Mouse (Mus musculus) kidney, embryonic 16.5 days (tissue): ENCODE measurements at regions not wholly inside any gene's neighbourhood (a gene's known extent, or its start where the extent isn't known, plus 50 kb on each side); places are given as distances from the start of the nearest gene placed in this dataset.
"Not testable (repeated sequence)": the region's sequence is repeated elsewhere in the genome, so short reads cannot be mapped to it uniquely, and the experiment has no call there.

Experiments
- ATAC-seq: fragments of 200-750 bp; cut with Nextera tagmentation; 2 replicates; pipeline ENCODE4 v1.8.0; 2017; ENCODE audit warnings: moderate TSS enrichment; ENCODE audit not compliant: low FRiP score, low TSS enrichment
- H3K27ac ChIP-seq: fragments of 300-500 bp; sonication (generic); 2 replicates; pipeline ENCODE4 v1.5.1; 2014; ENCODE audit warnings: low read length
- H3K27me3 ChIP-seq: fragments of 300-500 bp; sonication (generic); 2 replicates; pipeline ENCODE4 v1.6.1; 2014; ENCODE audit warnings: low read length, control low read depth, mixed read lengths; ENCODE audit not compliant: insufficient read depth
- H3K36me3 ChIP-seq: fragments of 300-500 bp; sonication (generic); 2 replicates; pipeline ENCODE4 v1.6.1; 2014; ENCODE audit warnings: low read length, control low read depth, mixed read lengths; ENCODE audit not compliant: insufficient read depth
- H3K4me1 ChIP-seq: fragments of 300-500 bp; sonication (generic); 2 replicates; pipeline ENCODE4 v1.6.1; 2014; ENCODE audit warnings: low read length, control low read depth, mixed read lengths; ENCODE audit not compliant: insufficient read depth
- H3K4me2 ChIP-seq: fragments of 300-500 bp; sonication (generic); replicated peaks from 2 replicates; pipeline ENCODE4 v1.6.1; 2014; ENCODE audit warnings: low read depth, low read length
- H3K4me3 ChIP-seq: fragments of 300-500 bp; sonication (generic); 2 replicates; pipeline ENCODE4 v1.5.1; 2014; ENCODE audit warnings: mild to moderate bottlenecking, low read length
- H3K9ac ChIP-seq: fragments of 300-500 bp; sonication (generic); replicated peaks from 2 replicates; pipeline ENCODE4 v1.6.1; 2014; ENCODE audit warnings: low read length
- H3K9me3 ChIP-seq: fragments of 300-500 bp; sonication (generic); 2 replicates; pipeline ENCODE4 v1.6.1; 2016; ENCODE audit warnings: low read length, control low read depth
- WGBS: fragments of 180-500 bp; shearing (Covaris S2); extraction: QIAGEN DNeasy Blood & Tissue Kit; methylation state at CpG from one replicate; pipeline ENCODE4 v1.1.7; 2014; 5-methylcytosine and 5-hydroxymethylcytosine counted together

- Histone ChIP-seq H3K9me3 (no peaks in the 10 kb centered on the region), H3K27ac (no peak overlapping the region), H3K36me3 (no peaks in the 10 kb centered on the region), H3K4me2 (peak overlapping the region; percentile 42), H3K9ac (no peak overlapping the region), H3K4me1 (peaks cover 4% of the 10 kb centered on the region; the same call in 1 of the 2 replicates), H3K27me3 (no peaks in the 10 kb centered on the region), H3K4me3 (no peak overlapping the region)
- 22% methylated on average over 9 of the region's 11 CpGs for WGBS
- ATAC-seq = peak; percentile 83
Observed at GRCm38 (mm10) chr16:55758707-55759067, 80.0 kb downstream of the Nfkbiz start.

DNA sequence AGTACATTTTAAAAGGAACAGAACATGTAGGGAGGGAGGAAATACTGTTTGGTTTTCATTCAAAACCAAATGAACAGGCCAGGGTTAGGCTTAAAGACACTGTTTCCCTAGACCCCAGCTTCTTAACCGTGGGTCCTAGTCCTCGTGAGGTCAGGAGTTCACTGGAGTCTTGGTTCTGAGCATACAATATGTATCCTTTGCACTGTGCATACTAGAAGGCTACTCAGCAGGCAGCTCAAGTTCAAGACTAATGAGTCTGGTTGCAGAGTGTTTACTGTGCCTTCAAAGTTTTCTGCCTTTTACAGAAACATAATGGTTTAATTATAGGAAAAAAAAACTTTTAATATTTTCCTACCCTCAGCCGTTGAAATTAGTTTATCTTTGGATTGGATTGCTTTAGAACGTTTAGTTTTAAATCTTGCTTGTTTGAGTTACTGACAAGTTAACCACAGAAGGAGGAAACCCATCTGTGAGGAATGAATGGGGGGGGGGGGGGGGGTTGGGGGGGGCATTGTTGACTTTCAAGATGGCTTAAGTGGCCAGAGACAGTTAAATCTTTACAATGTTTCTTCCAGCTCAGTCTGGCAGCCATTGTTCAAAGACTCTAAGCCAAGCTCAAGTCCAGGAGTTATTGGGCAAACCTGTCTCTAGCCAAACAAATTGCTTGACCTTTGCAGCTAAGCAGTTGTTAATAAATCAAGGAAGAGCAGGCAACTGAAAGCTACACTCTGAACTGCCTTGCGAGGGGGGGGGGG is 80.6 kb downstream of the Nfkbiz start:
- no peaks in the 10 kb centered on the region for H3K9me3 ChIP-seq
- no peak overlapping the region for H3K27ac ChIP-seq
- H3K4me2 ChIP-seq = peak overlapping the region; percentile 42
- no peaks in the 10 kb centered on the region for H3K27me3 ChIP-seq
- no peaks in the 10 kb centered on the region for H3K36me3 ChIP-seq
- H3K4me3 ChIP-seq = no peak overlapping the region
- WGBS = 14% methylated on average over 4 of the region's 5 CpGs
- peak; percentile 61 for ATAC-seq
- peaks cover 4% of the 10 kb centered on the region; the same call in 1 of the 2 replicates for H3K4me1 ChIP-seq
- no peak overlapping the region for H3K9ac ChIP-seq

DNA sequence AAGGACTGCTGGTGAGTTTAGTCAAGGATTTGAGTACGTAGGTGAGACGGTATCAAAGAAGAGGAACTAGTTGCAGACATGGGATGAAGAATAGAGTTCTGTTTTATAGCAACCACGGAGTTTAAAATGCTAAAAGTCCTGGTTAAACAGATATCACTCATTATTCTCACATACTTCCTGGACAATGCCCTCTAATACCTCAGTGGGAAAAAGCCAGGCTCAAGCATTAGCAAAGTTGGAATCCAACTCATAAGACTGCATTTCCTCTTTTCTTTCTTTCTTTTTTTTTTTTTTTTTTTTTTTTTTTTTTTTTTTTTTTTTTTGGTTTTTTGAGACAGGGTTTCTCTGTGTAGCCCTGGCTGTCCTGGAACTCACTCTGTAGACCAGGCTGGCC is 81.3 kb downstream of the Nfkbiz start:
- not testable (repeated sequence) for H3K9ac ChIP-seq, H3K9me3 ChIP-seq, H3K4me1 ChIP-seq, H3K27ac ChIP-seq, ATAC-seq, H3K27me3 ChIP-seq, H3K4me2 ChIP-seq, H3K36me3 ChIP-seq, H3K4me3 ChIP-seq
- WGBS = 89% methylated on average over 3 of the region's 3 CpGs

DNA sequence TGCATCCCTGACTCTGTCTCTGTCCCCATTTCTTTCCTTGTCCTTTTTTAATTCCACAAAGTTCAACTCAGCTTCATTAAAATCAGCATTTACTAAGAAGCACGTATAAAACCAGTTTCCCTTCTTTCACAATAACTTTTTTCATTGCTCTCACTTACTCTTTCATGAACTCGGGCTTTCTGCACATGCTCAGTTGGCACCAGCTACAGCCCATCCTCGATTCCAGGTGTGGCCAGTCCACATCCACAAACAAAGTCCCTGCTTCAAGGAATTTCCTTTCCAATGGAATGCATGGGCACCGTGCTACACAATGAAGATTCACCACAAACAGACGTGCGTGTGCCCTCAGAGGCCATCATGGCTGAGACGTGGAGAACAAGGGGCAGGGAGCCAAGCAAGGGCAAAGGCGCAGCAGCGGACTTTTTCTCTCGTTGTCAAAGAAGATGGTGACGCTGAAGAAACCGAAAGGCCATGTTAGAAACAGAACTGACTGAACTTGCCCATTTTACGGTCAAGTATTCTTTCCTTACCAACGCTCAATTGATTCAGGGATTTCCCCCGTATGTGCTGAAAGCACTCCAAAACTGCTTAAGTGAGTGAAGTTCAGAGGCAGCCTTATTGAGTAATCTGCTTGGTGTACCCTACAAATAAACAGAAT is 81.8 kb downstream of the Nfkbiz start:
- no peak overlapping the region for H3K9ac ChIP-seq
- 92% methylated on average over 15 of the region's 15 CpGs for WGBS
- no peaks in the 10 kb centered on the region for H3K27me3 ChIP-seq
- H3K9me3 ChIP-seq = no peaks in the 10 kb centered on the region
- ATAC-seq = no peak
- H3K36me3 ChIP-seq = no peaks in the 10 kb centered on the region
- peaks cover 4% of the 10 kb centered on the region; the same call in 1 of the 2 replicates for H3K4me1 ChIP-seq
- no peak overlapping the region for H3K4me3 ChIP-seq
- no peak overlapping the region for H3K27ac ChIP-seq
- no peak overlapping the region for H3K4me2 ChIP-seq

DNA sequence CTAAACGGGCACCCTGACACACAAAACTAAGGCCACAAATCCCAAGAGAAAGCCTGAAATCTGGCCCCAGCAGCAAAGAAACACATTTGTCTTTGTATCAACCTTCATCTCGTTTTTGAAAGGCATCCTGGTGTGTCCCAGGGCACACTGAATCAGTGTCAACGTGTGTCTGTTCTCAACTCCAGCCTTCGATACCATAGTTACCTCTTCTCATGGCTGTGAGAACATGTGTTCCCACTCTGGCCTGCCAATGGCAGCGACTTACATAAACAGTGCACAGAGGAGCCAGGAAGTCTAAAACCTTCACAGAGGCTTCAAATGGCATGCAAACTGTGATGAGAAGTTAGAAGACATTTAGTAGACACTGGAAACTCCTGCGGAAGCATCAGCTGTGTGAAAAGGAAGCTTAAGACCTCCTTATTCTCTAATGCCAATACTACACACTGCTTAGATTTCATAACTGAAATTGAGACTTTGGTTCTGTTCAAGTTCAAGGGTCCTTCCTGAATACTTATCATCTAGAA is 83.3 kb downstream of the Nfkbiz start:
- H3K9me3 ChIP-seq = no peaks in the 10 kb centered on the region
- H3K36me3 ChIP-seq = no peaks in the 10 kb centered on the region
- H3K27me3 ChIP-seq = no peaks in the 10 kb centered on the region
- no peak overlapping the region for H3K27ac ChIP-seq
- H3K4me3 ChIP-seq = no peak overlapping the region
- no peak for ATAC-seq
- H3K9ac ChIP-seq = no peak overlapping the region
- peaks cover 4% of the 10 kb centered on the region; the same call in 1 of the 2 replicates for H3K4me1 ChIP-seq
- 68% methylated on average over 6 of the region's 6 CpGs for WGBS
- H3K4me2 ChIP-seq = no peak overlapping the region

DNA sequence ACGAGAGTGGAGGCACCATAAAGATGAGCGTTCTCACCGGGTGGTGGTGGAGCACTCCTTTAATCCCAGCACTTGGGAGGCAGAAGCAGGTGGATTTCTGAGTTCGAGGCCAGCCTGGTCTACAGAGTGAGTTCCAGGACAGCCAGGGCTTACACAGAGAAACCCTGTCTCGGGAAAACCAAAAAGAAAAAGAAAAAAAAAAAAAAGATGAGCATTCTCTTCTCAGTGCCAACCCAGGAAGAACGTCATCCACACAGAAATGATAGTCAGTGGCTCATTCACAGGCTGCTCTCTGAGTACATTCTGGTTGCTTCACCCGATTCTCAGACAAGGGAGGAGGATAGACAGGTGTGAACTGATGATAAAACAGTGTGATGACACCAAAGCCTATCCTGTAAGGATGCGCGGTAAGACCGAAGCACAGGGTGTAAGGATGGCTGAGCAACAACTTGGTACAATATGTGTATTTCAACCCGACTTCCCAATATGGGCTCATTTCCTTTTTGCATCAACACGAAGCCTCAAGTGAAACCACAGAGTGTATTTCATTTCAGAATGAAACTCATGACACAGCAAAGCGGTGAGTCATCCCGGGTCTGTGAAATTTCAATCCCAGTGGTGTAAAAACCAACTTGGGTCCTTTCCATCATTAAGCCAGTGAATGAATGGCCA is 84.5 kb downstream of the Nfkbiz start:
- H3K36me3 ChIP-seq = no peaks in the 10 kb centered on the region
- no peak overlapping the region for H3K27ac ChIP-seq
- H3K9me3 ChIP-seq = no peaks in the 10 kb centered on the region
- H3K9ac ChIP-seq = no peak overlapping the region
- H3K27me3 ChIP-seq = no peaks in the 10 kb centered on the region
- no peak overlapping the region for H3K4me2 ChIP-seq
- peaks cover 4% of the 10 kb centered on the region; the same call in 1 of the 2 replicates for H3K4me1 ChIP-seq
- no peak overlapping the region for H3K4me3 ChIP-seq
- no peak for ATAC-seq
- 88% methylated on average over 14 of the region's 14 CpGs for WGBS

DNA sequence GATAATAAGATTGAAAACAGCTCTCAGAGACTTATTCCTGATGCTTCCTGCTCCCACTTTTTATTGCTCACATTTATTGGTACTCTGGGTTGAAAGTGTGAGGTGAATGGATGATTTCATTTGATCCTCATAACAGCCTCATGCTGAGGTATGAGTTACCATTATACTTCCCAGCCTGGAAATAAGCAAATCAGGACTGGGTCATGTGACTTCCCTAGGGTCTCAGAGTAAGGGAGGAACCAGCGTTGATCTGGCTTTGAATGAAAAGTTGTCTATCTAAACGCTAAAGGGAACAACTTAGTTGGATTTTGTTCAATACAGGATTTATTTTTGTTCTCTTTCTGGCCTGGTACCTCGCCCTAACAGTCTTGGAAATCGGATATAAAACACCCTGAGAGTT is 85.3 kb downstream of the Nfkbiz start:
- H3K36me3 ChIP-seq = no peaks in the 10 kb centered on the region
- H3K4me1 ChIP-seq = peaks cover 4% of the 10 kb centered on the region; the same call in 1 of the 2 replicates
- ATAC-seq = no peak
- no peak overlapping the region for H3K4me3 ChIP-seq
- H3K9ac ChIP-seq = no peak overlapping the region
- no peak overlapping the region for H3K27ac ChIP-seq
- H3K4me2 ChIP-seq = no peak overlapping the region
- 88% methylated on average over 4 of the region's 4 CpGs for WGBS
- H3K27me3 ChIP-seq = no peaks in the 10 kb centered on the region
- H3K9me3 ChIP-seq = no peaks in the 10 kb centered on the region

DNA sequence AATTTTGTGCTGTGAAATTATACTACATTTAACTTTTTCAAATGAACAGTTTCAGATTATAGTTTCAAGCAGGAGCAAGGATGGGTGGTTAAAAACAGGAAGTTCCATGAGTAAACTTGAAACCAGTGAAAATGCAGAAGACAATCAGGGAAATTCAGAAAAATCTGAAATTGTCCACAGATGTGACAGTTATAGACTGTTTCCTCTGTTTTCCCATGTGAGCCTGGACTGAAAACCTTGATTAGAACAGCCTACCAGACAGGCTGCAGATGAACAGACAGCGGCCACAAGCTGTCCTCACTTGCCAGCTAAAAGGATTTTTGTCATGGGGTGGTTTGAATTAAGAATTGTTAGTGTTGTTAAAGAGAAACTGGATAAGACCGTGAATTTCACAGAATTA is 91.4 kb downstream of the Nfkbiz start:
- no peak for ATAC-seq
- 81% methylated on average over 2 of the region's 2 CpGs for WGBS

GRCm38 (mm10) chr16:55746159-55746558 is 92.5 kb downstream of the Nfkbiz start:
- H3K27me3 ChIP-seq = no peaks in the 10 kb centered on the region
- no peaks in the 10 kb centered on the region for H3K36me3 ChIP-seq
- H3K9me3 ChIP-seq = no peaks in the 10 kb centered on the region
- WGBS = 79% methylated on average over 3 of the region's 3 CpGs
- ATAC-seq = no peak
- no peaks in the 10 kb centered on the region for H3K4me1 ChIP-seq
- H3K27ac ChIP-seq = no peak overlapping the region
- no peak overlapping the region for H3K4me3 ChIP-seq
- H3K9ac ChIP-seq = no peak overlapping the region
- no peak overlapping the region for H3K4me2 ChIP-seq

More for the DNA sequence above, 91.4 kb downstream of the Nfkbiz start:
- no peaks in the 10 kb centered on the region for H3K4me1 ChIP-seq
- H3K4me2 ChIP-seq = no peak overlapping the region
- no peaks in the 10 kb centered on the region for H3K9me3 ChIP-seq
- H3K27ac ChIP-seq = no peak overlapping the region
- no peak overlapping the region for H3K9ac ChIP-seq
- no peaks in the 10 kb centered on the region for H3K27me3 ChIP-seq
- no peak overlapping the region for H3K4me3 ChIP-seq
- no peaks in the 10 kb centered on the region for H3K36me3 ChIP-seq
